Mouse (Mus musculus) central nervous system, embryonic 18 days (tissue): ENCODE data around the gene Ang4. TPM values are rescaled to one million over a fixed set of nuclear protein-coding genes. Genes with fewer than 3 reads are reported as not detected.

ENCODE experiments used
- polyA plus RNA-seq: library from polyadenylated mRNA; depleted of rRNA; stranded (reverse); fragments of >200 nt; gene quantifications from 2 replicates; pipeline ENCODE4 v1.2.3, GENCODE M21; 2012; rRNA removed

Ang4 gene
- not detected in 2 replicates for polyA plus RNA-seq

GRCm38 (mm10) chr14:51773490-51773889 lies at the start of gene Ang4:
Ang4 (minus strand) TSS chr14:51773590.

GRCm38 (mm10) chr14:51799746-51800145 lies 26.4 kb upstream of the Ang4 start, which contains the start of gene AY358078:
AY358078 (plus strand) TSS chr14:51800046.

GRCm38 (mm10) chr14:51717083-51717482 lies 56.3 kb downstream of the Ang4 start, which contains the start of gene Gm5800:
Gm5800 (minus strand) TSS chr14:51717183.

Other genes with a start within 250 kb of the Ang4 start
- gene Gm5622, start 220.8 kb downstream of the Ang4 start, polyA plus RNA-seq: not detected in 2 replicates
- not detected in 2 replicates for gene Gm17175, start 199.5 kb downstream of the Ang4 start, polyA plus RNA-seq
- not detected in 2 replicates for gene Gm17174, start 181.5 kb downstream of the Ang4 start, polyA plus RNA-seq
- gene Gm17078, start 162.3 kb downstream of the Ang4 start, polyA plus RNA-seq: not detected in 2 replicates
- not detected in 2 replicates for gene Gm4181, start 137.9 kb downstream of the Ang4 start, polyA plus RNA-seq
- not detected in 2 replicates for gene Gm17079, start 78.1 kb downstream of the Ang4 start, polyA plus RNA-seq
- gene Gm5800, start 56.4 kb downstream of the Ang4 start, polyA plus RNA-seq: not detected in 2 replicates
- not detected in 2 replicates for gene AY358078, start 26.5 kb upstream of the Ang4 start, polyA plus RNA-seq
- not detected in 2 replicates for gene Ear6, start 80.1 kb upstream of the Ang4 start, polyA plus RNA-seq
- 65.0 and 71.3 TPM in 2 replicates for gene Mettl17, start 111.3 kb upstream of the Ang4 start, polyA plus RNA-seq
- 16.6 and 16.8 TPM in 2 replicates for gene Slc39a2, start 119.3 kb upstream of the Ang4 start, polyA plus RNA-seq
- gene Ndrg2, start 140.6 kb upstream of the Ang4 start, polyA plus RNA-seq: 153 and 175 TPM in 2 replicates
- gene Tppp2, start 144.8 kb upstream of the Ang4 start, polyA plus RNA-seq: not detected in 2 replicates
- not detected in 2 replicates for gene Rnase13, start 149.2 kb upstream of the Ang4 start, polyA plus RNA-seq
- 68.2 and 77.7 TPM in 2 replicates for gene Arhgef40, start 211.1 kb upstream of the Ang4 start, polyA plus RNA-seq
- 0.76 and 0.80 TPM in 2 replicates for gene Tmem253, start 242.1 kb upstream of the Ang4 start, polyA plus RNA-seq
- gene Zfp219, start 247.1 kb upstream of the Ang4 start, polyA plus RNA-seq: 91.4 and 96.6 TPM in 2 replicates